Mouse (Mus musculus): ENCODE measurements at regions not wholly inside any gene's neighbourhood (a gene's known extent, or its start where the extent isn't known, plus 50 kb on each side); places are given as distances from the start of the nearest gene placed in this dataset.
"Not testable (repeated sequence)": the region's sequence is repeated elsewhere in the genome, so short reads cannot be mapped to it uniquely, and the experiment has no call there.

- not testable (repeated sequence) for TF ChIP-seq TAL1, GATA1 (IDR thresholded peaks at IDR 0.05; ENCODE audit: low read length)
Observed at GRCm38 (mm10) chr8:20107154-20107553, 204.0 kb downstream of the Gm31371 start.
